Mouse (Mus musculus): ENCODE measurements around the gene Runx2.

Runx2 gene

DNA sequence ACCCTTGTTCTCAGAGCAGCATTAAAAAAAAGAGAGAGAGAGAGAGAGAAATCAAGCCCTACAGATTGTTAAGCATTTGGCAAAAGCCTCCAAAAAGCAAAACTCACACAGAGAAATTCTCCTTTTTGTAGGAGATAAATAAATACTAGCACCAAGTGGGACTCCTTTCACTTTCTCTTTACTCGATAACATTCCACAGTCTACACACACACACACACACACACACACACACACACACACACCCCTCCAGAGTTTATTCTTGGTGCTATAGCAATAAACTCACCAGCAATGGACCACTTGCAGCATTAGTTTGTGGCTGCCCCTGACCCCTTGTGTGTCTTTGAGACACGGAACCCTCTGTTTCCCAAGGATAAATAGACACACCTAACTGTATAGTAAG lies 190.9 kb downstream of the Runx2 start:
- in situ Hi-C loops (cut with MboI, MseI) = no loop called here

DNA sequence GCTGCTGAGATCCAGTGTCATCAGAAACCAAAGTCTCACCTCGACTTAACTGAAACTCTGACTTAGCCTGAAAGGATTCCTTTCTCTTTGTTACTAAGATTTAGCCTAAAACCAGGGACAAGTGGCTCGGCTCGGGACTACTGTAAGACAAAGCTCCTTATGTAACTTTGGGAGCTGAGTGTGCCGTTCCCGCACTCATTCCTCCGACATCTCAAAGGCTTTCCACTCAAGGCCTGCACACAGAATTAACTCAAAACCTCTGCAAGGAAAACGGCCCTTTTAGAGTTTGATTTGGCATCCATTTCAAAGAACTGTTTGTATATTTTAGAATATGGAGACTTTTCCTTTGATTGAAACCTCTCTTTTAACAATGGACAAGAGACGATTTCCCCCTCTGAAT lies 191.3 kb downstream of the Runx2 start:
- in situ Hi-C loops (cut with MboI, MseI) = no loop called here

DNA sequence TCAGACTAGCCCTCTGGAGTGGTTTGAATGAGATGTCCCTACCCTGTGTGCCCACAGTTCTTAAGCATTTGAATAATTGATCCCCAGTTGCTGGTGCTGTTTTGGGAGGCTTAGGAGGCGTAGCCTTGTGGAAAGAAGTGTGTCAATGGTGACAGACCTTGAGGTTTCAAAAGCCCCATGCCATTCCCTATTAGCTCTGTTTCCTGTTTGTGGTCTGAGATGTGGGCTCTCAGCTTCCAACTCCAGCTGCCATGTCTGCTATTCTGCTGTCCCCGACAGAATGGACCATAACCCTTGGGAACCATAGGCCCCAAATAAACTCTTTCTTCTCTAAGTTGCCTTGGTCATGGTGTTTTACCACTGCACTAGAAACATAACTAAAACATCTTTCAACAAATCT lies 194.1 kb downstream of the Runx2 start:
- in situ Hi-C loops (cut with MboI, MseI) = no loop called here

DNA sequence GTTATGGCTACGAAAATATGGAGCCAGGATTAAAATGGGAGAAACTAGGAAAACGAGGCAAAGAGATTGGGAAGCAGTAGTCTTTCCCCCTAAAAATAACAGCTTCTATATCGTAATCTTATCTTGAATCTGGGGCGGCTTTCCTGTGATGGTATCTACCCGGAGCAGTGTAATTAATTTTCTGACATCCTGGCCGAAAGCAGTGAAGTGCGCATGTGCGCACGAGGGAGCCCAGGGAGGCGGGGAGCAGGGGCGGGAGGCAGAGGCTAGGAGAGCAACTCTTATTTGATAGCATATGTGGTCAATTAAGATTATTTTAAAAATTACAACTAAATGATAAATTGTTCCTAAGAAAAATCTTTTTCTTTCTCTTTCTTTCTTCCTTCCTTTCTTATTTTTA lies 195.9 kb downstream of the Runx2 start:
- in situ Hi-C loops (cut with MboI, MseI) = no loop called here

DNA sequence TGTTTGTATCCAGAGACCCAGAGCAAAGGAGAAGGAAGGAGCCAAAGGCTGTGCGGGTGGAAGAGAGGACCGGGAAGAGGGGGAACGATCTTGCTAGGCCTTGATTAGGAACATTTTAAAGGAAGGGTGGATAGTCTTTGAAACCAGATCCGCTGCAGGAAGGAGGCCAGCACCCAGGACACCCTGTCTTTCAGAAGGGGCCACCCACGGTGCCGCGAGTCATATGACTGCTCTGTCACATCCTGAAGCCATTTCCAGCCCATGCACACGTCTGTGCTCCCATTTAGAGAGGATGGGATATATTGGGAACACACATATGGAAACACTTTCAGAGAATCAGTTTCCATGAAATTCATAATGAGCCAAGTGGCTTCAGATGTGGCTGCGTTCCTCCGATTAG lies 196.4 kb downstream of the Runx2 start:
- in situ Hi-C loops (cut with MboI, MseI) = no loop called here

DNA sequence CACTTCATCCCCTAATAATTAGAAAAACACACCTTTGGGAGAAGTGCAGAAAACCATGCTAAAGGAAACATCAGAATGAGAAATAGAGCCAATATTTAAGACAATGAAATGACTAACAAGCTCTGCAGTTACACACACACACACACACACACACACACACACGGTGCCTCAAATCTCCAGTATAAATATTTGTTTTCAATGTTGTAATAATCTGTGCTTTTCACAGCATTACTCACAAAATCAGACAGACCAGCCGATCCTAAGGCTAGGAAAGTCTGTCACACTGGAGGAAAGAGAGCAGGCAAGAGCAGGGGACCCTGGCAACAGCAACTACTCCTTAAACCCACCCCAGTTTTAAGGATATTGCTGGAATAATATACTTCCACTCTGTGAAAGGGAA lies 196.9 kb downstream of the Runx2 start:
- in situ Hi-C loops (cut with MboI, MseI) = no loop called here

DNA sequence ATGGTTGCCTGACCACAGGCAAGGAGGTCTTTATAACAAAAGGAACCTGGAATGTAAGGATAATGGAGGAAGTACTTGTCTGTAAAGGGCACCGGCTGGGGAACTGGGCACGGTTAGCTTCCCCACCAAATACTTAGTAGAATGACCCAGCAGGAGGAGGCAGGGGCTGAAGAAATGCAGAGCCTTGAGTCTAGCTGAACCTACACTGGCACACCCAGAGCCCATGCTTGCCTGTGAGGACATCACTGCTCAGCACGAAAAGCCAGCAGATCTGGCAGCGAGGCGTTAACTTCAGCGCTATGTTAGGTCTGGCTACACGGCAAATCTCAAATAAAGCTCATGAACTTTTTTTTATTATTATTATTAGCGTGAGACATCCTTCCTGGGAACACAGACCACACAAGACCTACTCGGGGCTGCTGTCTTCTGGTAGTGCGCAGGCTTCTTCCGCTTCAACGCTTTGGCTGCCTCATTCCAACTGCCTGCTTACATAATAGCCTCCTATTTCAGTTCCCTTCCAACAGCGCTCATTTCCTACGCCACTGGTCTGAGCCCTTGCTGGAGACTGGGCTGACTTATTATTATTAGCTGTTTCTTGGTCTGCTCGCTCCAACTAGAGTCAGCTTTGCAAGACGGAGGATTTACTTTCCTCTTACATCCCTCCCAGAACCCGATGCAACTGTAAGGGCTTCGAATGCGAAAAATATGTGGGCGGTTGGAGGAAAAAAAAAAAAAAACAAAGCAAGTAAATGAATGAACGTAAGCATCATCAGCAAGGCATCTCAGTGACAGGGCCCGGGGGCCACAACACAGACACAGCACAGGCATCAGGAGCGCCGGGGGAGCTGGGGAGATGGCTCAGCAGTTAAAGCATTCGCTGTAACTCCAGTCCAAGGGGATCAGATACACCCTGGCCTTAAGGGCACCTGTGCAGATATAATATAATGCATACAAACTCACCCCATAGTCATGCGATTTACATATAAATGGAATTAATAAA lies 200.6 kb downstream of the Runx2 start:
- in situ Hi-C loops (cut with MboI, MseI) = no loop called here

DNA sequence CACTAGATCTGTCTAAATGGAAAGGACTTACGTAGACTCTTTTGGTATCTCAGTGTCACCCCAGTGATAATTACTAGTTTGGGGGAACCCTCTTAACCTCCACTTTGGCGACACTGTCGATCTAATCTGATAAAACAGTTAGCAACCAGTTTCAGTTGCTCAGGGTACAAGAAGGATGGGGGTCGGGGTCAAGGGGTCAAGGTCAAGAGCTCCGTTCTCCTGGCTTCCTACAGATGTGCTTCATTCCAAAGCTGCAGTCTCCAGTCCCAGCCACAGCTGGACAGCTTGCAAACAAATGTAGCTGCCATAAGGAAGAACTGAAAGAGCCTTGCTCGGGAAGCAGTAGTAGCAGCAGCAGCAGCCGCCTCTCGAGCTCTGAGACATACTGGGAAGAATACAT lies 202.0 kb downstream of the Runx2 start:
- in situ Hi-C loops (cut with MboI, MseI) = no loop called here

DNA sequence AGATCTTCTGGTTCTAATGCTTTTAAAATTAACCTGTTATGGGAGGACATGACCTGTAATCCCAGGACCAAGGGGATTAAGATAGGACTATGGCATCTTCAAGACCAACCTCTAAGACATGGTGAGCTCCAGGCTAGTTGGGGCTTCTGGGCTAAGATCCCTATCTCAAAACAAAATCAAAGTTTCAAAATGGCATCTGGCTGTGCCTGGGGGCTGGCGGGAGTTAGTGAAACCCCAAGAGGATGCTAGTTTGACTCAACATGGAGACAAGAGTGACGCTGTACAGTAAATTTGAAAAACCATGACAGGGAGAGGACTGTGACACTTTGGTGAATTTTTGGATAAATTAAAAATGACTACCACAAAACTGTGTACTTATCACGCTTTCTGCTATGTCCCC lies 202.6 kb downstream of the Runx2 start:
- in situ Hi-C loops (cut with MboI, MseI) = no loop called here

DNA sequence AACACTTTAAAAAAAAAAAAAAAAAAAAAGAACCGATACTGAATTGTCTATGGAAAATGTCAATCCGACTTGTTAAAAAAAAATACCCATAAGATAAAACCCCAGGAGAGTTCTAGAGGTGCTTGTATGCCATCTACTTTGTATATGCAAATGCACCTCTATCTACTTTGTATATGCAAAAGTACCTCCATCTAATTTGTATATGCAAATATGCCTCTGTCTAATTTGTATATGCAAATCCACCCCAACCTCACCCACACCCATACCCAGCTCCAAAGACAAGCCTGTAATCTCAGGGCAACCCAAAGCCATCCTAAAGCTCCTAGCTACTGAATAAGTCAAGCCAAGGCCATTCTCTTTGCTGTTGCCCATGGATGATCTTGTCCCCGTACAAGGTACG lies 203.1 kb downstream of the Runx2 start:
- in situ Hi-C loops (cut with MboI, MseI) = no loop called here

DNA sequence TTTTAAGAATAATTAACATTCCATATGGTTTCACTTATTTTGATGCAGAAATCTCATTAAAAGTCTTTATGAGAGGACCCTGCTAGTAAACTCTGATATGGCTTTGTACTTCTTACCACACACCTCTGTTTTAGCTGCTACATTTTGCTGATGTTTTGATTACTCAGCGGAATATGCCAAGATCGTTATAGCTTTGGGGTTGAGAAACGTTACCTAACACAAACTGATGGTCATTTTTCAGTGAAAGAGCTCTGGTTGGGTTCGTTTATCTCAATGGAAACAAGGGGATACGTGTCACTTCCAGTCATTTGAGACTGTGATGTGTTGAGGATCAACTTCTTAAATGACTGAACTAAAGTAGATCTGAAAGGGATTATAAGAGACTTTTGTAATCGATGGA lies 203.8 kb downstream of the Runx2 start:
- in situ Hi-C loops (cut with MboI, MseI) = no loop called here

DNA sequence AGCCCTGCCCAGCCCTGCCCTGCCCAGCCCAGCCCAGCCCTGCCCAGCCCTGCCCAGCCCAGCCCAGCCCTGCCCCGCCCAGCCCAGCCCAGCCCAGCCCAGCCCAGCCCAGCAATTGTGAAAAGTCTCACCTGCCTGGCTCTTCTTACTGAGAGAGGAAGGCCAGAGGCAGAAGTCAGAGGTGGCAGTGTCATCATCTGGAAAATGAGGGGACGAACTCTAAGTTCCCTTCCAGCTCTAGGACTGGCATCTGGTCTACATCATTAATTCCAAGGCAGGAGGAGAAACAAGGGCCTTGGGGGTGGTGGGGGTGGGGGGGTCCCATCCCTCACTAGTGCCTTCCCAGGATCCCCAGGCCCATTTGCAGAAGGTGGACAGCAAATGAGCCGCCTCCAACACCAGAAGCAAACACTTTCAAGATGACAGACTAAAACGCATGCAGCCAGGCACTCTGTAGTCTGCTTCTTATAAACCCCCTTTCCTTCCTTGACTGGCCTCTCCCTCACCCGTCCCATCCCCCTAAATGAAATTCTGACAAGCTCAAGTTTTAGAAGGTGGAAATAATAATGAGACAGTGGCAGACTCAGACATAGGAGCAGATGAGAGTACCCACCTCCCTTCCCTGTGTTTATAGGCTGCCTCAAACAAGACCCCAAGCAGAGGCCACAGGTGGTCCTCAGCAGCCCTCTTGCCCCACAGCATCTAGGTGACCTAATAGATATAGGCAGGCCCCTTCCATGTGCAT lies 204.5 kb downstream of the Runx2 start:
- in situ Hi-C loops (cut with MboI, MseI) = no loop called here

DNA sequence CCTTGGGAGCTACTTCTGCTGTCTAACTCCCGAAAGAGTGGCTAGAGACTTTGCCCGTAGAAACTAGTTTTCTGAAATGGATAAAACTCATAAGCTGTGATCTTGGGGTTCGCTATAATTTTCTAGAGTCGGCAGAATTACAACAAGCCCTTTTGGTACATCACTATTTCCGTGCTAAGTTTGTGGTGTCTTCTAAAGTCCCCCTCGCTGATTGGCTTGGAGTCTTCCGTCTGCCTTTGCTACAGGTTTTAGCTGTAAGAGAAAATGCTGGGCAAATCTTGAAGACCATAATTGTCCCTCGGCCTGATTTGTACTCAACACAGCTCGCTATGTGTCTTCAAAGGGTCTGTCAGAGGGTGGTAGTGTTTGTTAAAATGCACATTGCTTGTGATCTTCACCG lies 205.2 kb downstream of the Runx2 start:
- in situ Hi-C loops (cut with MboI, MseI) = no loop called here

DNA sequence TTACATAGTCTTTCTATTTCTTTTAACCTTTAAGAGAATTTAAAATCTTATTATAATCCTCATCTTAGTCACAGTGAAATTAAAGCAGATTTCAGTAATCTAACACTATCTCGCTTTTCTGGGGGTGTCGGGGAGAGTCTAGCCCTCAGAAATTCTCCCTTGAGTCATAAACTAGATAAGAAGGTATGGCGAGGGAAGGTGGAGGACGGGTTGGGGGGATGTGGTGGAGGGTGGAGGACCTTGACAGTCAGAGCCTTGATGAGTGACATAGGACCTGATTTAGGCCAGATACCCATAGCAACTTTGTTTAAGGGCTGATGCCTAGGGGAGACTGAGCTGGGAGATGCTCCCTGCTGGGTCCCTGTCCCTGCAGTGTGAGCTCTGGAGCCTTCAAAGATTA lies 205.7 kb downstream of the Runx2 start:
- in situ Hi-C loops (cut with MboI, MseI) = no loop called here

DNA sequence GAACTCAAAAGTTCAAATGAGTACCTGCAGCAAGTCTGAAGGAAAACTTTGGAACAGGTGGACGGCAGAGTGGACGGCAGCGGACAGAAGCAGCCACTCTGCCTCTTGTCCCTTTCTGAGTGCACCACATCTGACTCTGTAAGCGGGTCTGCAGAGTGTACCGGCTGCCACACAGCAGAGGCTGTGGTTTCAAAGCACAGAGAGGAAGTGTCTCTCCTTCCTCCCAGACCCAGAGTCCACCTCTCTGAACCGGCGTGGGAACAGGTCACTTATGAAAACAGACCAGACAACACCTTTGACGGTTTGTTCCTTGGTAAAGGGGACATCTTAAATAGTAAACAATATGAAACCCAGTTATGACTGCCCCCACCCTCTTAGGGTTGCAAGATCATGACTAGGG lies 207.2 kb downstream of the Runx2 start:
- in situ Hi-C loops (cut with MboI, MseI) = no loop called here

DNA sequence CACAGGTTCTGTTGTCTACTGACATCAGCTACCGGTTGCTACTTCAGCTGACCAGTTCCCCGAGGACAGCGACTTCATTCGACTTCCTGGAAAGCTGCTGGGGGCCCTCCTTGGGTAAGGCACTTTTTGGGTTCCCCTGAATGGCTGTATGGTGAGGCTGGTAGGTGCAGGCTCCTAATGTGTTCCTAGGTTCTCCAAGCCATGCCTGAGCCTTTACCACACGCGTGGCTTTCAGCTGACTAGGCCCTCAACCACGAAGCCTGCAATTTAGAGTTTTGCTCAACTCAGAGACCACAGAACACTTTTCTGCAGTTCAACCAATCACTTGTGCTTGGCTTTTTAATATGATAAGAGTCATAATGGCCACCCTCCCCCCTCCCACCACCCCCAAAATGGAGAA lies 208.4 kb downstream of the Runx2 start:
- in situ Hi-C loops (cut with MboI, MseI) = no loop called here

DNA sequence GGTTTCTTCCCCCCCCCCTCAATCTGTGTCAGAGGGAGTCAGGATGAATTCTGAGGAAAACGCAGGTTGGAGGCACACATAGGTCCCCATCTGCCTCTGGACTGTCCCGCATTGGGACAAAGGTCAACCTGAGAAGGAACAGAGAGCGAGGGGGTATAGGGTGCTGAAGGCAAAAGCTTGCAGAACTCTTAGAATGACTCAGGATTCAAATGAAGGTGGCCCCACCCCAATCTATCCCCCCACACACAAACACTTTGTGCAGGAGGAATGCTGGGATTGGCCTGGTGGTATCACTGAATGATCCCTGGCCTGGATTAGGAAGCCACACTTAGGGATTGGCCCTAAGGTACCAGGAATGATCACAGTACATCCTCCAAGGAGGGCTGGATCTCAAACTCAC lies 208.8 kb downstream of the Runx2 start:
- in situ Hi-C loops (cut with MboI, MseI) = no loop called here

DNA sequence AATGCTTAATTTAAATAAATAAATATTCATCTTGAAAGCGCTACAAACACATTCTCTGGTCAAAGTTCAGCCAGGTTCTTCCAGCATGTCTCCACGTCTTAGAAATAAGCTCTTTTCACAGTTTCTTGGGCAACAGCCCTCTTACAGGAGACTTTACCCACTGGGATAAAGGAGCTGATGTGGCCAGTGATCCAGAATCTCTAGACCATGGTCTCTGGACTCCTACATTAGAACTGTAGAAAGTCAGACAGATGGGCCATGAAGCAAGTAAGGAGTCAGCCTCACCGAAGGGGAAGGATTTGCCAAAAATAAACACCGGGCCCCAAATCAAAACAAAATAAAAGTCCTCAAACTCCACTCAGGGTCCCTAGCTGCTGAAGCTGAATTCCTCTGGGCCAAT lies 211.4 kb downstream of the Runx2 start:
- in situ Hi-C loops (cut with MboI, MseI) = no loop called here

DNA sequence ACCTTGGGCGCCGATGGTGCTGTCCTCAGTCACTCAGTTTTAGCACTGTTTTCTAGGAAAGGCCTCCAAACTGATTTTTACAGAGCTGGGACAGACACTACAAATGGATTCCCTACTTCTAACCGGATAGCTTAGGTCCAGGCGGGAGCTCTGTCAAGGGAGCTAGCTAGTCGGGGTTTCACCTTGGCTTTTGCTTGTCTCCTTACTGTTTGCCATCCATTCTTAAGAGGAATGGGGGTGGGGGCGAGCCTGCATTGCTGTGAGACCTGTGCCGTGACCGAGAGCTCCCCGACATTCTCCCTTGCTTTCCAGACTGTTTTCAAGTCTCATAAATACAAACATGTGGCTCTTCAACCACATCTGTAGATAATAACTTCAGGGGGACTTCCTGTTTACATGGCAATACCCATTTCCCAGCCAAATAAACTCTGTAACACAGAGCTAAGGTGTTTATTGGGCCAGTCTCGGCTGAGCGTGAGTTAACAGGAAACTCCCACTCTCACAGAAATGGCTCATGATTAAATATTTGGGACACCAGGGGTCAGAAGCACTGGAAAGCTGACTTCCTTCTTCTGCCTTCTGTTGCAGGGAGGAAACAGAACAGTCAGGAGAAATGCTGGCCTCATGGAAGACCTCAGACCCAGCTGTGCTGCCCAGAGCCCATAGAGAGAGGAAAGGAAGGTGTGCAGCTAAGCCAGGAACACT lies 213.1 kb downstream of the Runx2 start:
- in situ Hi-C loops (cut with MboI, MseI) = no loop called here

DNA sequence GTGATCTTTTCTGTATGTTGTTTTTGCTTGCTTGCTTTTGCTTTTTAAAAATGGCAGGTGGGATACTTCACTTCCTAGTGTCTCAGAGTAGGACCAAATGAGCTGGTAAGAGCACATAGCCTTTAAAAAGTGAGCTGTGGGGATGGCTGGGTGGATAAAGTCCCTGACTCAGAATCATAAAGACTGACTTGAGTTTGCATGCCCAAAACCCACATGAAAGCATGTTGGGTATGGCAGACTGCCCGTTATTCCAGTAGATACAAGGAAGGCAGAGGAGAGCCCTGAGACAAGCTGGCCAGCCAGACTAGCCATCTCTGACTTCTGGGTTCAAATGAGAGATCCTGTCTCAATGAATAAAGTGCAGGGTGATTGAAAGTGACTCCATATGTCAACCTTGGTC lies 214.7 kb downstream of the Runx2 start:
- in situ Hi-C loops (cut with MboI, MseI) = no loop called here

DNA sequence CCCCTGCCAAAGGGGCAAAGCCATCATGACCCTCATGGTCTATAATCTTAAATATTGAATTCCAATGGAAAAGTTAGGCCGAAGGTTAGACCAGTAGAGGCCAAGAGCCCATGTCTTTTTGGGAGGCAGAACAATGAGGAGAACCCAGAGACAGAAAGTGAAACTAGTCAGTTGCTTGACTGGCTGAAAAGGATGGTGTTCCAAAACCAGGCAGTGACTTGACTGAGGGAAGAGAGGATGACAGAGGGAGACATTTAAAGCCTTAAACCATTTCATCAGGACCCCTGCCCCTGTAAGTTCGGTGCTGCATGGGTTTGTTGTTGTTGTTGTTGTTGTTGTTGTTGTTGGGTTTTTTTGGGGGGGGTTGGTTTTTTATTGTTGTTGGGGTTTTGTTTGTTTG lies 215.5 kb downstream of the Runx2 start:
- in situ Hi-C loops (cut with MboI, MseI) = no loop called here

DNA sequence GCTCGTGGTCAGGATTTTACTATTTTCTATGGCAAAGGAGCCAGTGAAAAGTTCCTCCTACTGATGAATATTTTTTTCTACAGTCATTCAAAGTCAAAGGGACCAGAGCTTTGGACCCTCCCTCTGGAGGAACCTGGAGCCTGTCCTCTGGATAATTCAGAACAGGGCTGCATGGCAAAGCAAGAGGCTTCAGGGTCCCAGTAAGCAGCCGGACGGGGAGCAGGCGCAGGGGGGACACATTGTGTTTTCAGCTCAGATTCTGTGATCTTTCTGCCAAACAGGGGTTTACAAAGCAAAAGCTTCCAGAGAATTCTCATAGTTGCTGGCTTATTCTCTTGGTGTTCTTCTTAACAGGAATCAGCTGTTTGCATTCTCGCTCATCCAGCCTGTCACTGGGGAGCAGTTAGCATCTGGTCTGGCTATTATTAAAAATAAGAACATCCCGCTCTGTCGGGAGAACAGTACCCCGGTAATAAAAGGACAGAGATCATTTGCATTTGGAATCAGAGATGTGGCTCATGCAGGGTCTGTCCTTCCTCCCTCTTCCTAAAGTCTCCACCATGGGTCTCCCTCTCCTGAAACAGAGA lies 216.6 kb downstream of the Runx2 start:
- in situ Hi-C loops (cut with MboI, MseI) = no loop called here
